Mouse (Mus musculus) myocyte (in vitro differentiated cells): ENCODE results near the gene Micall2. TPM values are rescaled to one million over a fixed set of nuclear protein-coding genes. Genes with fewer than 3 reads are reported as not detected.

Experiments used
- H3K27me3 ChIP-seq: one replicate; pipeline ENCODE4 v1.6.1; 2011; ENCODE audit not compliant: control insufficient read depth, insufficient read depth, insufficient read length
- H3K36me3 ChIP-seq: one replicate; pipeline ENCODE4 v1.6.1; 2011; ENCODE audit not compliant: control insufficient read depth, insufficient read depth
- H3K4me2 ChIP-seq: one replicate; pipeline ENCODE4 v1.6.1; 2011; ENCODE audit warnings: low read depth, control low read depth
- H3K4me3 ChIP-seq: one replicate; pipeline ENCODE4 v1.5.1; 2011; ENCODE audit warnings: mild to moderate bottlenecking, control low read depth, moderate library complexity
- H3K79me2 ChIP-seq: one replicate; pipeline ENCODE4 v1.6.1; 2011; ENCODE audit not compliant: control insufficient read depth, insufficient read depth
- H3ac ChIP-seq: one replicate; pipeline ENCODE4 v1.6.1; 2011; ENCODE audit not compliant: control insufficient read depth, insufficient read length
- CEBPB ChIP-seq: IDR thresholded peaks from 2 replicates; pipeline ENCODE4 v1.6.1; 2011; ENCODE audit warnings: mild to moderate bottlenecking, moderate library complexity; ENCODE audit not compliant: poor library complexity, insufficient read depth, severe bottlenecking
- E2F4 ChIP-seq: IDR thresholded peaks from one replicate; pipeline ENCODE4 v1.6.1; 2011; ENCODE audit warnings: mild to moderate bottlenecking, control low read depth, moderate library complexity; ENCODE audit not compliant: insufficient read depth
- MAX ChIP-seq: IDR thresholded peaks from one replicate; pipeline ENCODE4 v1.6.1; 2011; ENCODE audit warnings: low read depth, mild to moderate bottlenecking, control low read depth
- MYOD1 ChIP-seq, 3 experiments: IDR thresholded peaks; one replicate each; pipeline ENCODE4 v1.6.1; 2011; ENCODE audit warnings: control low read depth in 2 of 3, low read depth in 2 of 3, mild to moderate bottlenecking in 2 of 3, moderate library complexity in 1 of 3; ENCODE audit not compliant: insufficient read length in 2 of 3, control insufficient read depth in 1 of 3
- MYOG ChIP-seq, 3 experiments: IDR thresholded peaks; one replicate each; pipeline ENCODE4 v1.6.1; 2011; ENCODE audit warnings: control low read depth in 2 of 3, low read depth in 2 of 3, mild to moderate bottlenecking in 2 of 3; ENCODE audit not compliant: insufficient read length in 2 of 3, control insufficient read depth in 1 of 3, insufficient read depth in 1 of 3
- POLR2A ChIP-seq: IDR thresholded peaks from one replicate; pipeline ENCODE4 v1.6.1; 2011; ENCODE audit warnings: low read depth, mild to moderate bottlenecking, control low read depth, moderate library complexity; ENCODE audit not compliant: insufficient read length
- POLR2AphosphoS2 ChIP-seq: IDR thresholded peaks from one replicate; pipeline ENCODE4 v1.6.1; 2011; ENCODE audit warnings: low read depth, control low read depth; ENCODE audit not compliant: insufficient read length
- REST ChIP-seq: IDR thresholded peaks from one replicate; pipeline ENCODE4 v1.6.1; 2011; ENCODE audit warnings: mild to moderate bottlenecking, control low read depth, moderate library complexity; ENCODE audit not compliant: insufficient read depth, insufficient read length
- SRF ChIP-seq: IDR thresholded peaks from one replicate; pipeline ENCODE4 v1.6.1; 2011; ENCODE audit warnings: low read depth; ENCODE audit not compliant: control insufficient read depth, insufficient read length
- TCF12 ChIP-seq: IDR thresholded peaks from one replicate; pipeline ENCODE4 v1.6.1; 2011; ENCODE audit warnings: mild to moderate bottlenecking, control low read depth; ENCODE audit not compliant: poor library complexity, insufficient read depth, severe bottlenecking
- TCF3 ChIP-seq: IDR thresholded peaks from one replicate; pipeline ENCODE4 v1.6.1; 2011; ENCODE audit warnings: low read depth, control low read depth; ENCODE audit not compliant: insufficient read length
- USF1 ChIP-seq: IDR thresholded peaks from one replicate; pipeline ENCODE4 v1.6.1; 2011; ENCODE audit warnings: low read depth, mild to moderate bottlenecking, control low read depth, moderate library complexity
- polyA plus RNA-seq: library from polyadenylated mRNA; unstranded; fragments of >200 nt; fragmentation: generic; extraction: Trizol; gene quantifications from one replicate; pipeline ENCODE4 v1.2.1, GENCODE M21; 2012; ENCODE audit warnings: missing spikeins

Micall2 gene
- polyA plus RNA-seq, 1 experiment, result 6.1 TPM

- no peaks in the 10 kb centered on the region for H3K79me2 ChIP-seq
Measured at GRCm38 (mm10) chr5:139768216-139768615, 32.1 kb upstream of the Micall2 start.

GRCm38 (mm10) chr5:139764296-139764695 lies 28.2 kb upstream of the Micall2 start:
- Histone ChIP-seq H3K79me2 (no peaks in the 10 kb centered on the region), H3ac (no peak overlapping the region), H3K27me3 (no peaks in the 10 kb centered on the region), H3K36me3 (no peaks in the 10 kb centered on the region), H3K4me3 (no peak overlapping the region), H3K4me2 (no peak overlapping the region)
- TF ChIP-seq E2F4, result no peak
- no peak for TF ChIP-seq MAX
- TF ChIP-seq MYOG (IDR thresholded peaks at IDR 0.05; ENCODE audit: control insufficient read depth in 1 of 3, insufficient read depth in 1 of 3, insufficient read length in 2 of 3, low read depth in 2 of 3), result no peak
- no peak for TF ChIP-seq CEBPB
- no peak for TF ChIP-seq POLR2A
- no peak for TF ChIP-seq TCF3
- no peak for TF ChIP-seq POLR2AphosphoS2
- no peak for TF ChIP-seq TCF12
- TF ChIP-seq SRF, result no peak
- no peak for TF ChIP-seq REST
- TF ChIP-seq MYOD1 (IDR thresholded peaks at IDR 0.05; ENCODE audit: control insufficient read depth in 1 of 3, insufficient read length in 2 of 3, low read depth in 2 of 3), result no peak
- TF ChIP-seq USF1, result no peak

More at GRCm38 (mm10) chr5:139768216-139768615, 32.1 kb upstream of the Micall2 start:
- H3K4me3 ChIP-seq, result no peak overlapping the region
- no peaks in the 10 kb centered on the region for H3K27me3 ChIP-seq
- TF ChIP-seq MYOG (IDR thresholded peaks at IDR 0.05; ENCODE audit: control insufficient read depth in 1 of 3, insufficient read depth in 1 of 3, insufficient read length in 2 of 3, low read depth in 2 of 3), result peak in 2 of 3 experiments; percentile 54 to 68
- TF ChIP-seq MYOD1 (IDR thresholded peaks at IDR 0.05; ENCODE audit: control insufficient read depth in 1 of 3, insufficient read length in 2 of 3, low read depth in 2 of 3), result peak in 1 of 3 experiments; percentile 40
- no peak for TF ChIP-seq MAX
- TF ChIP-seq POLR2AphosphoS2, result no peak
- no peak overlapping the region for H3K4me2 ChIP-seq
- no peaks in the 10 kb centered on the region for H3K36me3 ChIP-seq
- H3ac ChIP-seq, result no peak overlapping the region

GRCm38 (mm10) chr5:139758096-139758495 lies 22.0 kb upstream of the Micall2 start:
- Histone ChIP-seq H3ac (no peak overlapping the region), H3K4me3 (no peak overlapping the region), H3K4me2 (no peak overlapping the region), H3K36me3 (no peaks in the 10 kb centered on the region), H3K79me2 (no peaks in the 10 kb centered on the region), H3K27me3 (no peaks in the 10 kb centered on the region)
- TF ChIP-seq CEBPB (no peak), POLR2AphosphoS2 (no peak), MYOD1 (IDR thresholded peaks at IDR 0.05; ENCODE audit: control insufficient read depth in 1 of 3, insufficient read length in 2 of 3, low read depth in 2 of 3) (no peak), MAX (no peak), POLR2A (no peak), REST (no peak), E2F4 (no peak), TCF3 (no peak), SRF (no peak)

GRCm38 (mm10) chr5:139756586-139756985 lies 20.4 kb upstream of the Micall2 start:
- TF ChIP-seq MAX, result no peak
- TF ChIP-seq CEBPB, result no peak
- TF ChIP-seq POLR2A, result no peak
- TF ChIP-seq TCF12, result no peak
- TF ChIP-seq TCF3, result no peak
- TF ChIP-seq SRF, result no peak
- TF ChIP-seq E2F4, result no peak
- no peak for TF ChIP-seq REST
- no peak for TF ChIP-seq MYOG (IDR thresholded peaks at IDR 0.05; ENCODE audit: control insufficient read depth in 1 of 3, insufficient read depth in 1 of 3, insufficient read length in 2 of 3, low read depth in 2 of 3)
- no peak for TF ChIP-seq MYOD1 (IDR thresholded peaks at IDR 0.05; ENCODE audit: control insufficient read depth in 1 of 3, insufficient read length in 2 of 3, low read depth in 2 of 3)
- no peak for TF ChIP-seq USF1
- TF ChIP-seq POLR2AphosphoS2, result no peak
- no peaks in the 10 kb centered on the region for H3K36me3 ChIP-seq
- no peak overlapping the region for H3K4me2 ChIP-seq

GRCm38 (mm10) chr5:139756135-139756534 lies 20.0 kb upstream of the Micall2 start:
- Histone ChIP-seq H3ac (no peak overlapping the region), H3K27me3 (no peaks in the 10 kb centered on the region), H3K79me2 (no peaks in the 10 kb centered on the region), H3K4me2 (no peak overlapping the region), H3K36me3 (no peaks in the 10 kb centered on the region), H3K4me3 (no peak overlapping the region)
- TF ChIP-seq TCF3 (no peak), POLR2A (no peak), CEBPB (no peak)

More at GRCm38 (mm10) chr5:139756586-139756985, 20.4 kb upstream of the Micall2 start:
- H3K4me3 ChIP-seq, result no peak overlapping the region
- no peaks in the 10 kb centered on the region for H3K79me2 ChIP-seq
- no peak overlapping the region for H3ac ChIP-seq
- H3K27me3 ChIP-seq, result no peaks in the 10 kb centered on the region
